Mouse (Mus musculus): ENCODE results near the gene Stat4.

GRCm38 (mm10) chr1:52019621-52020020 is 32.7 kb downstream of the Stat4 start:
- no peak for TF ChIP-seq CTCF (IDR thresholded peaks at IDR 0.05; ENCODE audit: low read depth)
- no peak for TF ChIP-seq EP300 (optimal IDR thresholded peaks at IDR 0.05)

All from stomach, postnatal 0 days (tissue).